Mouse (Mus musculus) liver, embryonic 14.5 days (tissue): ENCODE measurements around the gene Fbxo42. TPM values are rescaled to one million over a fixed set of nuclear protein-coding genes. Genes with fewer than 3 reads are reported as not detected.
"Not testable (repeated sequence)": the region's sequence is repeated elsewhere in the genome, so short reads cannot be mapped to it uniquely, and the experiment has no call there.

Experiments used
- ATAC-seq: fragments of 200-750 bp; cut with Nextera tagmentation; 2 replicates; pipeline ENCODE4 v1.8.0; 2017; ENCODE audit warnings: moderate number of reproducible peaks, mild to moderate bottlenecking, moderate library complexity; ENCODE audit not compliant: insufficient read depth
- DNase-seq, 3 experiments: peaks; one replicate each; pipeline ENCODE4 v3.0.0-alpha.2; 2012 to 2013; ENCODE audit warnings: low read depth in 3 of 3, low spot score in 3 of 3
- H3K27ac ChIP-seq: fragments of 300-500 bp; sonication (generic); 2 replicates; pipeline ENCODE4 v1.5.1; 2014; ENCODE audit warnings: moderate library complexity, mild to moderate bottlenecking, control low read depth, inconsistent platforms
- H3K27me3 ChIP-seq: fragments of 300-500 bp; sonication (generic); 2 replicates; pipeline ENCODE4 v1.6.1; 2014; ENCODE audit warnings: mild to moderate bottlenecking, low read length, moderate library complexity; ENCODE audit not compliant: control insufficient read depth, insufficient read depth
- H3K36me3 ChIP-seq: fragments of 300-500 bp; sonication (generic); replicated peaks from 2 replicates; pipeline ENCODE4 v1.6.1; 2014; ENCODE audit warnings: low read depth; ENCODE audit not compliant: control insufficient read depth, insufficient read depth
- H3K4me1 ChIP-seq, 2 experiments: fragments of 200-500 bp in 1 of 2; fragments of 300-500 bp in 1 of 2; sonication (generic) in 1 of 2; replicated peaks; 2 replicates each; pipeline ENCODE4 v1.6.1; 2012 to 2014; ENCODE audit warnings: antibody characterized with exemption in 1 of 2, inconsistent platforms in 1 of 2, low read length in 1 of 2; ENCODE audit not compliant: control insufficient read depth in 2 of 2, insufficient read depth in 2 of 2
- H3K4me2 ChIP-seq: fragments of 300-500 bp; sonication (generic); 2 replicates; pipeline ENCODE4 v1.6.1; 2014; ENCODE audit warnings: low read depth, mild to moderate bottlenecking, control low read depth, moderate library complexity
- H3K4me3 ChIP-seq, 2 experiments: fragments of 200-500 bp in 1 of 2; fragments of 300-500 bp in 1 of 2; sonication (generic) in 1 of 2; 2 replicates each; pipeline ENCODE4 v1.5.1; 2012 to 2014; ENCODE audit warnings: low read depth in 2 of 2, low read length in 2 of 2, mild to moderate bottlenecking in 2 of 2, control low read depth in 1 of 2, inconsistent platforms in 1 of 2, moderate library complexity in 1 of 2; ENCODE audit not compliant: insufficient read depth in 1 of 2
- H3K9ac ChIP-seq: fragments of 300-500 bp; sonication (generic); replicated peaks from 2 replicates; pipeline ENCODE4 v1.6.1; 2014; ENCODE audit warnings: mild to moderate bottlenecking, control low read depth, moderate library complexity
- H3K9me3 ChIP-seq: fragments of 300-500 bp; sonication (generic); 2 replicates; pipeline ENCODE4 v1.6.1; 2016; ENCODE audit warnings: low read length, mixed read lengths; ENCODE audit not compliant: control insufficient read depth
- CTCF ChIP-seq: IDR thresholded peaks from 2 replicates; pipeline ENCODE4 v1.5.1; 2016; ENCODE audit warnings: antibody characterized with exemption, low read depth, control low read depth
- EP300 ChIP-seq: IDR thresholded peaks from 2 replicates; pipeline ENCODE4 v1.6.1; 2016; ENCODE audit warnings: antibody characterized with exemption, low read depth
- WGBS: fragments of 180-500 bp; shearing (Covaris S2); extraction: QIAGEN DNeasy Blood & Tissue Kit; methylation state at CpG from one replicate; pipeline ENCODE4 v1.1.7; 2014; ENCODE audit not compliant: insufficient replicate concordance; 5-methylcytosine and 5-hydroxymethylcytosine counted together
- polyA plus RNA-seq, 2 experiments: library from polyadenylated mRNA; depleted of rRNA in 1 of 2; stranded (reverse) in 1 of 2; unstranded in 1 of 2; fragments of >200 nt; fragmentation: Nextera tagmentation in 1 of 2; extraction: Ambion mirVana in 1 of 2; gene quantifications; 2 replicates each; pipeline versions ENCODE4 v1.2.1 to v1.2.3; 2012 to 2014

Fbxo42 gene
- polyA plus RNA-seq, 2 experiments = 8.3 to 17.6 TPM

DNA sequence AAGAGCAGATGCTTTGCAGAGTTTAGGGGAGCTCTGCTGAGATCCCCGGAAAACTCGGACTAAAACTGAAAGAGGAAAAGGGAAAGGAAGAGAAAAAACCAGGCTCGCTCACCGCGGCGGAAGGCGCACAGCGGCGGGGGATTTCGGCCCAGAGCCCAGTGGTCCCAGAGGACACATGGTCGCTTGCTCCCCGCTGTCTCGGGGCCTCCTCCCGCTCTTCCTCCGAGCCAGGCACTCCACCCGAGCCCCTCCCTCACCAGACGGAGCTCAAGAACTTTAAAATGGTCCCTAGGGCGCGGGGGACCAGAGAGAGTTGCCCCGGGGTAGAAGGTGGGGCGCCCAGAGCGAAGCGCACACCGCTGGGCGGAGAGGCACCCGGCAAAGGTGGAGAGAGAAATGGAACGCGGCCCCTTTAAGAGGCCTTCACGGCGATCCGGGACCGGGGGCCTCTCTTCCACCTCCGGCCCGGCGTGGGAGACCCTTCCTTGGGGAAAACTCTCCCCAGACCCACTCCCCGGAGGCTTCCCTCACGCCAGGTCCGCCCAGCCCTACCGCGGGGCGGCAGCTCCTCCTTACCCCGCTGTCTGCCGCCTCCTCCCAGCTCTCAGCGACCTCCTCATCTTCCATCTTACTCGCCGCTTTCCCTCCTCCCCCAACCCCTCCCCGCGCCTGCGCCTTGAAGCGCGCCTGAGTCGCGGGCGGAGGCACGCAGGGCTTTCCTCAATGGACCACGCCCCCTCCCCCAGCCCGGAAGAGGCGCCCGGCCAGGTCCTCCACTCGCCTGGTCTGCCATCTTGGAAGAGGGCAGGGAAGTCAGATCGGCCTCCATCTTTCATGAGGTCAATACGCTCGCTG lies 8.4 kb upstream of the Fbxo42 start, which contains the start of gene Szrd1:
TSS of gene Szrd1 (minus strand) at position 660 of the 855 bp plus-strand sequence.
- Histone ChIP-seq H3K27ac (peak within 1 kb of the TSS; percentile 31), H3K9me3 (no peaks in the 10 kb centered on the region), H3K27me3 (no peaks in the 10 kb centered on the region), H3K36me3 (no peaks in the 10 kb centered on the region), H3K4me2 (peak within 1 kb of the TSS; percentile 92), H3K4me1 (peaks cover 4 to 29% of the 10 kb centered on the region in 2 experiments), H3K9ac (peak within 1 kb of the TSS; percentile 74), H3K4me3 (peak within 1 kb of the TSS; percentile 70 to 84)
- DNase-seq = peak; percentile 98 to 99 (median 99)
- TF ChIP-seq CTCF = 0 out of 2 replicates have a peak, but pooled peaks have one; percentile 1
- TF ChIP-seq EP300 = no peak
- peak; percentile 95 for ATAC-seq
- WGBS = under 1% methylated on average over 62 of the region's 63 CpGs

DNA sequence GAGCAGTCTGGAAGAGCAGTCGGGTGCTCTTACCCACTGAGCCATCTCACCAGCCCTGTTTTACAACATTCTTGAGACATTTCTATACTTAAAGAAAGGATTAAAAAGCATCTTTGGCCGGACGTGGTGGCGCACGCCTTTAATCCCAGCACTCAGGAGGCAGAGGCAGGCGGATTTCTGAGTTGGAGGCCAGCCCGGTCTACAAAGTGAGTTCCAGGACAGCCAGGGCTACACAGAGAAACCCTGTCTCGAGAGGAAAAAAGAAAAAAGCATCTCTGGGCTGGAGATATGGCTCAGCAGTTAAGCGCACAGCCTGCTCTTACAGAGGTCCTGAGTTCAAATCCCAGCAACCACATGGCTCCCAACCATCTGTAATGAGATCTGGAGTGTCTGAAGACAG lies 7.4 kb upstream of the Fbxo42 start:
- not testable (repeated sequence) for H3K4me3 ChIP-seq, H3K9me3 ChIP-seq, ATAC-seq, DNase-seq, H3K9ac ChIP-seq, H3K27me3 ChIP-seq, H3K27ac ChIP-seq, H3K36me3 ChIP-seq
- peaks cover 4 to 29% of the 10 kb centered on the region in 2 experiments for H3K4me1 ChIP-seq
- 77% methylated on average over 9 of the region's 9 CpGs for WGBS
- peak overlapping the region; percentile 50 for H3K4me2 ChIP-seq

DNA sequence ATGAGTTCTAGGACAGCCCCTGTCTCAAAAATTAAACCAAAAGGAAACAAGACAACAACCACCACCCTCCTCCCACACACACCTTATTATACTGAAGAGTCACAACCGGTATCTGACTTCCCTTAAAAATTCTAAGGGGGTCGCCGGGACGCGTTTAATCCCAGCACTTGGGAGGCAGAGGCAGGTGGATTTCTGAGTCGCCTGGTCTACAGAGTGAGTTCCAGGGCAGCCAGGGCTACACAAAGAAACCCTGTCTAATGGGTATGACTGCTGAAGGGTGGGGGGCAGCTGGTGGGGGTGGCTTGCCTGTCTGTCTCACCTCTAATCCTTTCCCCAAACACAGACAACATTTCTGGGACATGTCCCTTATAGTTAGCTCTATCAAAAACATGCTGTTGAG lies 6.7 kb upstream of the Fbxo42 start:
- peaks cover 4 to 27% of the 10 kb centered on the region in 2 experiments for H3K4me1 ChIP-seq
- H3K27me3 ChIP-seq = no peaks in the 10 kb centered on the region
- no peaks in the 10 kb centered on the region for H3K36me3 ChIP-seq
- no peak overlapping the region for H3K27ac ChIP-seq
- 79% methylated on average over 6 of the region's 6 CpGs for WGBS
- no peak overlapping the region for H3K4me2 ChIP-seq
- no peaks in the 10 kb centered on the region for H3K9me3 ChIP-seq
- DNase-seq = no peak
- TF ChIP-seq CTCF (no peak), EP300 (no peak)
- H3K9ac ChIP-seq = no peak overlapping the region
- ATAC-seq = no peak
- no peak overlapping the region for H3K4me3 ChIP-seq

DNA sequence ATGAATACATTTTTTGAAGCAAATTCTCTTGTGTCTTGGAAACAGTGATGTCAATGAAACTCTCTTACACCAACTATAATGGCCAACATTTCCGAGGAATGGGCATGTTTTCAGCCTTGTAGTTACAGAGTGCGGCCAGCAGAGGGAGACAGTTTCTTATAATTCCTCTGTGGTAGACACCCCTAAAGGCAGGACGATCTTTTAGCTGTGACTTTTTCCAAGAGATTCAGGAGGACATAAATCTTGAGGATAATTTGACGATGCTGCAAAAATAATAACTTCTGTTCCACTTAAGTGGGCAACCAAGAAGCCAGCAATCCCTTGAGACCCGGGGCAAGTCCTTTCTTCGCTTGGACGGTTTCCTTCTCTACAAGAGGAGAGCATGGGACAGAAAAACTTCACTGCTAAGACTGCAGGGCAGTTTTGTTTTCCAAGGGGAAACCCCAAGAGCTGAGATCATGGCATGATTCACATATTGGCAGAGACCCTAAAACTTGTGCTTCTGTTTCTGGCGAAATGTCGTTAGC lies 5.4 kb upstream of the Fbxo42 start:
- no peak overlapping the region for H3K27ac ChIP-seq
- no peak overlapping the region for H3K9ac ChIP-seq
- H3K36me3 ChIP-seq = no peaks in the 10 kb centered on the region
- H3K4me1 ChIP-seq = peaks cover 12 to 23% of the 10 kb centered on the region in 2 experiments
- H3K9me3 ChIP-seq = no peaks in the 10 kb centered on the region
- DNase-seq = peak in 2 of 3 experiments; percentile 58 to 59
- TF ChIP-seq CTCF = peak; percentile 89
- TF ChIP-seq EP300 = no peak
- H3K4me2 ChIP-seq = peak overlapping the region; percentile 4; the same call in 1 of the 2 replicates
- H3K27me3 ChIP-seq = no peaks in the 10 kb centered on the region
- no peak for ATAC-seq
- 35% methylated on average over 9 of the region's 9 CpGs for WGBS
- H3K4me3 ChIP-seq = no peak overlapping the region

DNA sequence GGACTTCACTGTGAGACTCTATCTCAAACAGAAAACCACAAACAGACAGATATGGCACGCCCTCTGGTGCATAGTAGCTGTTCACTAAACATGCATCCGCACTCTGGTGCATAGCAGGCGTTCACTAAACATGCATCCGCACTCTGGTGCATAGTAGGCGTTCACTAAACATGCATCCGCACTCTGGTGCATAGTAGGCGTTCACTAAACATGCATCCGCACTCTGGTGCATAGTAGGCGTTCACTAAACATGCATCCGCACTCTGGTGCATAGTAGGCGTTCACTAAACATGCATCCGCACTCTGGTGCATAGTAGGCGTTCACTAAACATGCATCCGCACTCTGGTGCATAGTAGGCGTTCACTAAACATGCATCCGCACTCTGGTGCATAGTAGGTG lies 2.6 kb upstream of the Fbxo42 start:
- not testable (repeated sequence) for H3K27ac ChIP-seq, H3K36me3 ChIP-seq, ATAC-seq, H3K4me3 ChIP-seq, H3K9me3 ChIP-seq, DNase-seq, H3K9ac ChIP-seq, H3K27me3 ChIP-seq, H3K4me2 ChIP-seq
- WGBS = 61% methylated on average over 9 of the region's 16 CpGs
- H3K4me1 ChIP-seq = peaks cover 12 to 25% of the 10 kb centered on the region in 2 experiments
